Mouse (Mus musculus): Measurements from ENCODE around the gene Epb41l4b. TPM values are rescaled to one million over a fixed set of nuclear protein-coding genes. Genes with fewer than 3 reads are reported as not detected.

The Epb41l4b gene
- polyA plus RNA-seq, 1 experiment: 3.8 TPM

GRCm38 (mm10) chr4:57138093-57138440 is 5.2 kb downstream of the Epb41l4b start:
- TF ChIP-seq CTCF (IDR thresholded peaks at IDR 0.05; ENCODE audit: control insufficient read depth, insufficient read depth, insufficient replicate concordance, low read depth, low read length) (no peak), POLR2A (IDR thresholded peaks at IDR 0.05; ENCODE audit: control insufficient read depth, low read depth, low read length) (no peak)
- no peak overlapping the region for H3K27ac ChIP-seq (ENCODE audit: control insufficient read depth, insufficient read depth, low read depth, low read length)
- no peaks in the 10 kb centered on the region for H3K36me3 ChIP-seq (ENCODE audit: control insufficient read depth, insufficient read depth, low read length)
- H3K27me3 ChIP-seq (ENCODE audit: control insufficient read depth, insufficient read depth, low read length): no peaks in the 10 kb centered on the region
- peaks cover 6% of the 10 kb centered on the region for H3K4me1 ChIP-seq (ENCODE audit: control insufficient read depth, insufficient read depth, low read length)
- no peak overlapping the region for H3K4me3 ChIP-seq (ENCODE audit: control insufficient read depth, low read depth, low read length)

- no peaks in the 10 kb centered on the region for H3K27me3 ChIP-seq (ENCODE audit: control insufficient read depth, insufficient read depth, low read length)
- no peak overlapping the region for H3K4me3 ChIP-seq (ENCODE audit: control insufficient read depth, low read depth, low read length)
- TF ChIP-seq CTCF (IDR thresholded peaks at IDR 0.05; ENCODE audit: control insufficient read depth, insufficient read depth, insufficient replicate concordance, low read depth, low read length) (no peak), POLR2A (IDR thresholded peaks at IDR 0.05; ENCODE audit: control insufficient read depth, low read depth, low read length) (no peak)
- no peaks in the 10 kb centered on the region for H3K36me3 ChIP-seq (ENCODE audit: control insufficient read depth, insufficient read depth, low read length)
- peaks cover 5% of the 10 kb centered on the region for H3K4me1 ChIP-seq (ENCODE audit: control insufficient read depth, insufficient read depth, low read length)
- H3K27ac ChIP-seq (ENCODE audit: control insufficient read depth, insufficient read depth, low read depth, low read length): no peak overlapping the region
Observed at GRCm38 (mm10) chr4:57137371-57138092, 5.7 kb downstream of the Epb41l4b start.

GRCm38 (mm10) chr4:57135431-57135830 is 7.8 kb downstream of the Epb41l4b start:
- Histone ChIP-seq H3K4me3 (ENCODE audit: control insufficient read depth, low read depth, low read length) (no peak overlapping the region), H3K27me3 (ENCODE audit: control insufficient read depth, insufficient read depth, low read length) (no peaks in the 10 kb centered on the region), H3K27ac (ENCODE audit: control insufficient read depth, insufficient read depth, low read depth, low read length) (no peak overlapping the region), H3K4me1 (ENCODE audit: control insufficient read depth, insufficient read depth, low read length) (no peaks in the 10 kb centered on the region), H3K36me3 (ENCODE audit: control insufficient read depth, insufficient read depth, low read length) (no peaks in the 10 kb centered on the region)
- TF ChIP-seq CTCF (IDR thresholded peaks at IDR 0.05; ENCODE audit: control insufficient read depth, insufficient read depth, insufficient replicate concordance, low read depth, low read length) (no peak), POLR2A (IDR thresholded peaks at IDR 0.05; ENCODE audit: control insufficient read depth, low read depth, low read length) (no peak)

- H3K4me1 ChIP-seq (ENCODE audit: control insufficient read depth, insufficient read depth, low read length): no peaks in the 10 kb centered on the region
- TF ChIP-seq CTCF (IDR thresholded peaks at IDR 0.05; ENCODE audit: control insufficient read depth, insufficient read depth, insufficient replicate concordance, low read depth, low read length): no peak
- TF ChIP-seq POLR2A (IDR thresholded peaks at IDR 0.05; ENCODE audit: control insufficient read depth, low read depth, low read length): no peak
- no peaks in the 10 kb centered on the region for H3K27me3 ChIP-seq (ENCODE audit: control insufficient read depth, insufficient read depth, low read length)
- no peak overlapping the region for H3K4me3 ChIP-seq (ENCODE audit: control insufficient read depth, low read depth, low read length)
- no peak overlapping the region for H3K27ac ChIP-seq (ENCODE audit: control insufficient read depth, insufficient read depth, low read depth, low read length)
- H3K36me3 ChIP-seq (ENCODE audit: control insufficient read depth, insufficient read depth, low read length): no peaks in the 10 kb centered on the region
Observed at GRCm38 (mm10) chr4:57134554-57134953, 8.7 kb downstream of the Epb41l4b start.

GRCm38 (mm10) chr4:57131839-57132238 is 11.4 kb downstream of the Epb41l4b start:
- Histone ChIP-seq H3K4me3 (ENCODE audit: control insufficient read depth, low read depth, low read length) (no peak overlapping the region), H3K27me3 (ENCODE audit: control insufficient read depth, insufficient read depth, low read length) (no peaks in the 10 kb centered on the region), H3K27ac (ENCODE audit: control insufficient read depth, insufficient read depth, low read depth, low read length) (no peak overlapping the region), H3K36me3 (ENCODE audit: control insufficient read depth, insufficient read depth, low read length) (no peaks in the 10 kb centered on the region), H3K4me1 (ENCODE audit: control insufficient read depth, insufficient read depth, low read length) (no peaks in the 10 kb centered on the region)
- TF ChIP-seq CTCF (IDR thresholded peaks at IDR 0.05; ENCODE audit: control insufficient read depth, insufficient read depth, insufficient replicate concordance, low read depth, low read length): no peak
- TF ChIP-seq POLR2A (IDR thresholded peaks at IDR 0.05; ENCODE audit: control insufficient read depth, low read depth, low read length): no peak

- Histone ChIP-seq H3K4me3 (ENCODE audit: control insufficient read depth, low read depth, low read length) (no peak overlapping the region), H3K4me1 (ENCODE audit: control insufficient read depth, insufficient read depth, low read length) (no peaks in the 10 kb centered on the region), H3K27ac (ENCODE audit: control insufficient read depth, insufficient read depth, low read depth, low read length) (no peak overlapping the region), H3K27me3 (ENCODE audit: control insufficient read depth, insufficient read depth, low read length) (no peaks in the 10 kb centered on the region), H3K36me3 (ENCODE audit: control insufficient read depth, insufficient read depth, low read length) (no peaks in the 10 kb centered on the region)
- TF ChIP-seq POLR2A (IDR thresholded peaks at IDR 0.05; ENCODE audit: control insufficient read depth, low read depth, low read length): no peak
- TF ChIP-seq CTCF (IDR thresholded peaks at IDR 0.05; ENCODE audit: control insufficient read depth, insufficient read depth, insufficient replicate concordance, low read depth, low read length): no peak
Observed at GRCm38 (mm10) chr4:57129718-57130515, 13.3 kb downstream of the Epb41l4b start.

GRCm38 (mm10) chr4:57123003-57123402 is 20.2 kb downstream of the Epb41l4b start:
- H3K4me3 ChIP-seq (ENCODE audit: control insufficient read depth, low read depth, low read length): no peak overlapping the region
- TF ChIP-seq CTCF (IDR thresholded peaks at IDR 0.05; ENCODE audit: control insufficient read depth, insufficient read depth, insufficient replicate concordance, low read depth, low read length): no peak
- no peak for TF ChIP-seq POLR2A (IDR thresholded peaks at IDR 0.05; ENCODE audit: control insufficient read depth, low read depth, low read length)
- H3K4me1 ChIP-seq (ENCODE audit: control insufficient read depth, insufficient read depth, low read length): no peaks in the 10 kb centered on the region
- no peak overlapping the region for H3K27ac ChIP-seq (ENCODE audit: control insufficient read depth, insufficient read depth, low read depth, low read length)
- no peaks in the 10 kb centered on the region for H3K27me3 ChIP-seq (ENCODE audit: control insufficient read depth, insufficient read depth, low read length)
- H3K36me3 ChIP-seq (ENCODE audit: control insufficient read depth, insufficient read depth, low read length): no peaks in the 10 kb centered on the region

Measured in testis, adult 2 months (tissue).